Mouse (Mus musculus): ENCODE results near the gene Nptxr.

DNA sequence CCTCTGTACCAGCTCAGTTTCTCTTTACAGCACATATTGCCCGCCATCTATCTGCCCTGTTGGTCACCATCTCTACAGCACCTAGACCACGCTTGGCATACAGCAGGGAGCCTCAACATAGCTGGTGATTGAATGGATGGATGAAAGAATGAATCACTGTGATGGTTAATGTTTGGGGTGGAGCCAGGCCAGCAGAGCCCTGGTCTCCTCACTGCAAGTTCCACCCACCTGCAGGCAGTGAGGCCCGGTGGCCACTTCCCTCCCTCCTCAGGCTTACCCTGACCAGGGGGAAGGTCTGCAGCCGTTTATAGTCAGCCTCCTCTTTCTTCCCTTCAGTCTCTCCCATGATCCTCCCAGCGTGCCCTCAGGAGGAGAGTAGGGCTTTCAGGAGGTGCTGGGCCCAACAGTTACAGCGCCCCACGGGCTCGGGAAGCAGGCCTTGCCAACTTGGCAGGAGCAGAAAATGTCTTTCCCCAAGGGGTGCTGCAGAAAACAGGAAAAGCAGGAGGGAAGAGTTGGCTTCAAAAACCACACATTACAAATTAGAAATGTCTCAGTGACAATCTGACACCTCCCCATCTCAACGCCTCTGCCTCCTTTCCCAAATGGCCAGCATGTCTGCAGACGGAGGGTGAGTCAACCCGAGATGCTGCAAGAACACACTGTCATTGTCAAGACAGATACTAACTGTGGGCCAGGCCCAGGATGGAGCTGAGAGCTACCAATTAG lies 39.9 kb downstream of the Nptxr start:
- TF ChIP-seq CTCF (IDR thresholded peaks at IDR 0.05; ENCODE audit: borderline replicate concordance, insufficient read depth, low read length) (no peak), POLR2A (IDR thresholded peaks at IDR 0.05; ENCODE audit: low read depth, low read length) (no peak)

Measured in embryonic fibroblast, embryonic 13.5 days (primary cell).